Mouse (Mus musculus) urinary bladder, postnatal 14 days (tissue): Measurements from ENCODE around the gene Apbb1ip.
A peak's percentile ranks its signal among the peaks of the same experiment; 100 is the strongest.

ENCODE experiments used
- DNase-seq: peaks from one replicate; pipeline ENCODE4 v3.0.0; 2021; ENCODE audit warnings: low spot score

Apbb1ip gene

DNA sequence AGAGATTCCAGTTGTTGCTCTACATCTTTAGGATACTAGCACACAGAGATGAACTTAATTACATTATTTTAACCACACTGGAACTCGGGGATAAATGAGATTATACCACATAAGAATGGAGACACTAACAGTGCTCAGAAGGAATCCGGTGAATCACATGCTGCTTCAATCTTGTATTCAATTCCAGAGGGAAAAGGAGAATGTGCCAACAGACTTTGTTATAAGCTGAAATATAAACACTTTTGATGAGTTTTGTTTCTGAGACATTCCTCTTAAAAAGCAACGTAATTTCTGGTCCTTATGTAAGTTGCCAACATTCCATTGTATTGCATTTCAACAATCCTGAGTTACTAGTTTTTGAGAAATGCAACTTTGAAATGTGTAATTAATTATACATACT is 1.8 kb downstream of the Apbb1ip start:
- DNase-seq: no peak

DNA sequence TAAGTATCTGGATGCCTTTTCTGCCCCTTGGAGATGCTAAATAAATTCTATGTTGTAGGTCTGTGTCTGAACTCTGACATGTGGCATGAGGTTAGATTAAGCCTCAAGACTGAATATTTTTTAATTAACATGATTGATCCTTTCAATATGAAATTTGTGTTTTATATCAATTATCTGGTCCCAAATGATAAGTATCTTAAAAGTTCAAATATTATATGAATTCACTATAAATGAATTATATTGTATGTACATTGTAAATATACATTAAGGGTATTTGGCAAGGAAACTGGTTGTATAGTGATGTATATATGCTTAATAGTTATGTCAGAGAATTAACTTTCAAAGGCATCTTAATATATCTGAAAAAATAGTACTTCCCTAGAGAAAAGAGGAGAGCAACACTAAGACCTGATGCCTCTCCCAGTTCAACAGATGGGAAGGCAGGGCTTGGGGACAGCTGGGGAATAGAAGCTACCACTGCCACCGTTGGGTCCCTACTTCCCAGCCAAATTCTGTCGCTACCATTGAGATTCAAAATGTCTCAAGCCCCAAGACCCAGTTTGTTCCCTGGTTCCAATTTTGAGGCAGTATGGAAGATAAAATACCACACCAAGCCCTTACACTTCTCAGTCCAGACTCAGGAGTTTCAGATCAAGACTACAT is 2.8 kb downstream of the Apbb1ip start:
- DNase-seq: no peak

GRCm38 (mm10) chr2:22777757-22778156 is 3.9 kb downstream of the Apbb1ip start:
- no peak for DNase-seq

DNA sequence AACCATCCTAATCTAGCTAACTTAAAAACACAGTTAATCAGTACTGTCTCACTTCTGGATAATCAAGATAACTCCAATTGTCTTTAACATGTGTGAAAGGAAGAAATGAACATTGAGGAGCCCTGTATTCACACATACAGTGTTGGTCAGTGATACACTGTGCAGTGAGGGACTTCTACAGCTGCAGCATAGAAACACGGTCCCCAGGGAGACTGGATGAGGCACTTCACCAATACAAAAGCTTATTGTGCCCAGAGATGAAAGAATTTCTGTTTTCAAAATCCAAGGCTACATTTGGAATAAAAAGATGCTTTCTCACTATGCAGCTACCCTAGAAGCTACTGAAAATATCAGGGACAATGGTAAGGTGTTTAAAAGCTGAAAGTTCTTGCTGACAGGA is 7.0 kb downstream of the Apbb1ip start:
- no peak for DNase-seq

DNA sequence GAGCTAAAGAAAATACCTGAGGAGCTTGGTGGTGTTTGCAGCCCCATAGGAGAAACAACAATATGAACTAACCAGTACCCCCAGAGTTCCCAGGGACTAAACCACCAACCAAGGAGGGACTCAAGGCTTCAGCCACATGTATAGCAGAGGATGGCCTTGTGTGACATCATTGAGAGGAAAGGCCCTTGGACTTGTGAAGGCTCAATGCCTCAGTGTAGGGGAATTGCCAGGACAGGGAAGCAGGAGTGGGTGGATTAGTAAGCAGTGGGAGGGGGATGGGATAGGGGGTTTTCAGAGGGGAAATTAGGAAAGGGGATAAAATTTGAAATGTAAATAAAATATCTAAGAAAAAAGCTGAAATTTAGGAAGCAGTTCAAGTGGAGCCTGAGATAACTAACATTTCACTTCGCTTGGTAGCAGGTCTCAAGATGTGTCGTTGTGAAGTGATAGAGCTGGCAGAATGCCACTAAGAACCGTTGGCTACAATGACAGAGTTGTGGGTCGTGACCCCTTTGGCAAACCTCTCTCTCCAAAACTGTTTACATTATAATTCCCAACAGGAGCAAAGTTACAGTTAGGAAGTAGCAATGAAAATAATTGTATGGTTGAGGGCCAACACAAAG is 7.6 kb downstream of the Apbb1ip start:
- DNase-seq: no peak

DNA sequence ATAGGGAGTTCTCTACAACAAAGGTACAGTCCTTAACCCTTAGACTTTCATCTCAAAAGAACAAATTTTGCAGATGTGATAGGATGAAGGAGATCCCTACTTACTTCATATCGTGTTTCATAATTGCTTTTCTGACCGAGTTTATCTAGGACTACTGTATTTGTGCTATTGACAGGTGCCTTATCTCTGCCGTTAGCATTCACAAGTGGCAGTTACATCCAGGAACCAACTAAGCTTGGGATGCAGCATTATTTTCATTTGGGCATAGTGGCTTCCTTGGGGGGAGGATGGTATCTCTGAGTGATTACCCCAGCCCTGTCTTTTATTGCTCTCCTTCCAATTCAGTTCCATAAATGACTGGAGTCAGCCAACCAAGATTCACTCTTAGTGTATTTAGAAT is 8.2 kb downstream of the Apbb1ip start:
- DNase-seq: no peak

GRCm38 (mm10) chr2:22783137-22783638 is 9.3 kb downstream of the Apbb1ip start:
- DNase-seq: no peak

DNA sequence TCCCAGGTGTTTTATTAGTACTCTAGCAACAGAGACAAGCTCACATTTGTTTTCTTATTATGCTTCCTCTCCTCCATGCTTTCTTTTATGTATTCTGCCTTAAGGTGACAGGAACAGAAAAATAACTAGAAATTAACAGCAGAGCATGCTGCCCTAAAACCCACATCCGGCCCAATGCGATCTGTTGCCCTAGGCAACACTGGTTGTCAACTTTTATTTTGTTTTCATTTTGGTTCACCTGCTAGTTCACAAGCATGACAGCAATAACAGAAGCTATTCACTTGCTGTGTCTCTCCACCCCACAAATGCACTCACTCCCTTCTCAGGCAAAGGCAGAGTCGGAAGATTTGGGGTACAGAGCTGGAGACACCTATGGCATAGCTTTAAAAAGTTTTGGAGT is 10.3 kb downstream of the Apbb1ip start:
- no peak for DNase-seq

- DNase-seq: no peak
Observed at GRCm38 (mm10) chr2:22784771-22785170, 10.9 kb downstream of the Apbb1ip start.

GRCm38 (mm10) chr2:22788658-22789057 is 14.8 kb downstream of the Apbb1ip start:
- DNase-seq: no peak

- DNase-seq: no peak
Observed at GRCm38 (mm10) chr2:22789576-22789975, 15.7 kb downstream of the Apbb1ip start.

- DNase-seq: no peak
Observed at GRCm38 (mm10) chr2:22790435-22790834, 16.5 kb downstream of the Apbb1ip start.

DNA sequence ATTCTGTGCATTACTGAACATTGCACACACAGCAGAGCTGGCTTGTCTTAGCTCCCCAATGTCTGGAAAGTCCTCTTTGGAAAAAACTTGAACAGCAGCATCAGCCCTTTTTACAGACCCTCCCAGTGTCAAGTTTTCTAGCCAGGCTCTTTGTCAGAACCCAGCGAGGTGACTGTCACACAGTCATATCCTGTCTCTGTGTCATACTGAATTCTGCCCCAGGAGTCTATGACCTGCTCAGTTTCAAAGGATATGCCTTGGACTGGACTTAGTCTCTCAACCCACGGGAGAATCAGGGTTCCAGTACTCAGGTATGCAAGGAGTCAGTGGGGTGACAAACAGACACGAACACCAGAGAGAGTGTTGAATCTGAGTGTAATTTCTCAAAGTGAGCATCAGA is 21.2 kb downstream of the Apbb1ip start:
- no peak for DNase-seq

DNA sequence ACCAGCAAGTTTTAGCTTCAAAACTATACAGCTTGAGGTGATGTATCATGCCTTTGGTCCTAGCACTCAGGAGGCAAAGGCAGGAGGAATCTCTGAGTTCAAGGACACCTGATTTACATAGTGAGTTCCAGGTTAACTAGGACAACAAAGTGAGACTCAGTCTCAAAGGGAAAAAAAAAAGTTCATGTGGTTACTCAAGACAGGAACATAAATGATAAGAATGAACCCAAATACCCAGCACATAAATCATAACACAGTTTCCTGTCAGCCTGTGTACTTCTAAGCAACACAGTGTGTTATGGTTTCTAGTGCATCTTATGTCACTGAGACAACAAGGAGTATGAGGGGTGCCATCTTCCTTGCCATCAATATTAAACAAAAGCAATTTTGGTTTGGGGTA is 22.6 kb downstream of the Apbb1ip start:
- DNase-seq: no peak

GRCm38 (mm10) chr2:22799430-22800041 is 25.6 kb downstream of the Apbb1ip start:
- no peak for DNase-seq

DNA sequence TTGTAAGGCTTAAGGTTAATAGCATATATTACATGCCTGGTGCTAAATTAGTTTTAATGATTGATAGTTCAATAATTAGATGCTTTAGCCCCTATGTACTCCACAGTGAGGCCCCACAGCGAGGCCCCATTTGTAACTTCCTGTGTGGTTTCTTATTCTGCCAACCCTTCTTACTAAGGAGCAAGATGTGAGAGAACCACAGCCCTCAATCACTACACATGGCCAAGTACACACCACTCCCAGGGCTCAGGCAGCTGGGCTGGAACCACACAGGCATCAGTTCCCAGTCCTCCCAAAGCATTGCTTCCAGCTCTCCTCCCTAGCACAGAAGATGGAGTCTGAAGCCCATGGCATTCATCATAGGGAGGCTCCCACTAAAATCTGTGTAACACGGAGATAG is 31.7 kb downstream of the Apbb1ip start:
- DNase-seq: no peak

- DNase-seq: no peak
Observed at GRCm38 (mm10) chr2:22806576-22806975, 32.7 kb downstream of the Apbb1ip start.

GRCm38 (mm10) chr2:22807312-22807711 is 33.4 kb downstream of the Apbb1ip start:
- DNase-seq: no peak

DNA sequence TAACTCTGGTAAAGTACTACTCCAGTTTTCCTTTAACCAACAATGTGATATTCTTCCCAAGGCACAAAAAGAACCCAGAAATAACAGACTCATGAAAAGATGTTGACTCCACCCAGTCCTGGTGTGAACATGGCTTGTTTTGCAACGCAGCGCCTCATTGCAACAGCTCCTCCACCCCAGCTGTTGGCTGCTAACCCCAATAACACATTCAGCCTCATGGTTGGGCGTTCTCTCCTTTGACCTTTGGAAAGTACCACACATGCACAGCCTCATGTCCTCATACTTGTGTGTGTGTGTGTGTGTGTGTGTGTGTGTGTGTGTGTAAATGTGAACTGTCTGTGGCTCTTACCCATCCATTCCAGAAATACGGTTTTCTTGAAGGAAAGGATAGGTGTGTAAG is 37.0 kb downstream of the Apbb1ip start:
- DNase-seq: peak; percentile 9

GRCm38 (mm10) chr2:22811466-22811865 is 37.6 kb downstream of the Apbb1ip start:
- DNase-seq: no peak

DNA sequence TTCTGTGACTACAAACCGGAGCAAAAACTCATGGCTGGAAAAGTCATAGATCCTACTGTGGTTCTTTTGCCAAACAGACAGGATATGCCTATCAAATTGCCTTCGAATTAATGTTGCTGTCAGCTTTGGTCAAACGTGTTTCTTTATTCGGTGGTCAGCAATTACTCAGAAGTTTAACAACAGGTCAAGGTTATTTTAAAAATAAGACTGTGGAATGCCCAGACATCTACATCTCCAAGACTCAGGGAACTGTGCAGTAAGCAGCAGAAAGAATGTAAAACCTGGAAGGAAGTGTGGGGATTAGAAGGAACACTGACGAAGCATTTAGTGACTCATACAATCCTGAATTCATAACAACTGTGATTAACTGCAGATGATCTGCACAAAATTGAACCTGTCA is 40.0 kb downstream of the Apbb1ip start:
- DNase-seq: no peak

- DNase-seq: no peak
Observed at GRCm38 (mm10) chr2:22815674-22816073, 41.8 kb downstream of the Apbb1ip start.

GRCm38 (mm10) chr2:22816231-22816630 is 42.3 kb downstream of the Apbb1ip start:
- DNase-seq: no peak
